Mouse (Mus musculus): ENCODE measurements around the gene Etl4. TPM values are rescaled to one million over a fixed set of nuclear protein-coding genes. Genes with fewer than 3 reads are reported as not detected.

Etl4 gene
- total RNA-seq, 2 experiments from 2014 or later = 36.8 to 38.5 TPM

DNA sequence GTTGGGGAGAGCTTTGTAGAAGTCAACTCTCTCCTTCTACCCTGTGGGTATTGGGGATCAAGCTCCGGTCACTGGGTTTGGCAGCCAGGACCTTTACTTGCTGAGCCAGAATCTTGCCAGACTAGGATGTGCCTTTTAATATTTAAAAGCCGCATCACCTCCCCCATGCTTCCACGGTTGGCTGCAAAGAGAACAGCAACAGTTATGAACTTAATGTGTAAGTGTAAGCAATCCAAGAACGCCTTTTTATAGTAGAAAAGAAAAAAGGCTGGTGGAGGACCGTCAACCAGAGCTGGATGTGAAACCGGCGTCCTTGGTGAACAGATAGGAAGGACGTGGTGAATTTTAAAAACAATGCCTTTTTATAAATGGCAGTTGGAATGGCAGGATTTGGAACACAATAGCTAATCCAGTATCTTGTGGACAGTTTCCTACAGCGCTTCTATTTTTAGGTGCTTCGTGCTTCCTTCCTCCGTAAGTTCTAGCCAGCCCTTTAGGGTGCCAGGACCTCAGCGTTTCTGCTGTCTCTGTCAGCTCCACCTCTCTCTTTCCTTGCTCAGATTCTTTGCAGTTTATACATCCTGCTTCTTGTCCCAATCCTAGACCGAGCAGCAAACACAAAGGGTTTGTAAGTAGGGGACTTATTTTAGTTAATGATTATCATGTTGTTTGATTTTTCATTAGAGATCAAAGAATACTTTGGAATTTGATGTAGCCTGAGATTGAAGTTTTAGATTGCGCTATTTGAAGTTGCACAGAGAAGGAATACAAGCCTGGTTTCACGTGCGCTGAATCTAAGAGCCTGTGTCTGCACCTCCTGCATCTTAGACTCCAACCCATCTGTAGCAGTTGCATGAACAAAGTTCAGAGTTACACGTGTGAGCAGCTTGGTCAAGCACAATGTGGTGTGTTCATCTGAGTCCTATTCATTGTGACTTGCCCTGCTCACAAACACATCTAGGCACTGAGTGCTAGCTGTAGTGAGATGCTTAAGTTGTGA is 535.9 kb downstream of the Etl4 start:
- DNase-seq = peak; percentile 14

DNA sequence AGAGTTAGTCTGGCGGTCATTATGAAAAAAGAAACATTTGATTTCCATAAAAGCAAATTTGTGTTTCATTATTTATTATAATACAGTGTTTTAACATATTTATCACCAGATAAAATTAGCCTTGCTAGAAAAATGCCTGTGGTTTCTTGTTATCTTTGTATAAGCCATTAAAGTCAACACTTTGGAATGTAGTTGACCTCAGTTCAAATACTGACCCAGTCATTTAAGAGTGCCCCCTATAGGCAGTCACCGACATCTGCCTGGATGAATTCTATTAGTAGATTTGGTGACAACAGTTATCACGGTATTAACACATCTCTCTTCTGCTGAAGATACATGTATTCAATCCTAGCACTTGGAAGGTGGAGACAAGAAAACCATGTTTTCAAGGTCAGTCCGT is 536.6 kb downstream of the Etl4 start:
- no peak for DNase-seq

DNA sequence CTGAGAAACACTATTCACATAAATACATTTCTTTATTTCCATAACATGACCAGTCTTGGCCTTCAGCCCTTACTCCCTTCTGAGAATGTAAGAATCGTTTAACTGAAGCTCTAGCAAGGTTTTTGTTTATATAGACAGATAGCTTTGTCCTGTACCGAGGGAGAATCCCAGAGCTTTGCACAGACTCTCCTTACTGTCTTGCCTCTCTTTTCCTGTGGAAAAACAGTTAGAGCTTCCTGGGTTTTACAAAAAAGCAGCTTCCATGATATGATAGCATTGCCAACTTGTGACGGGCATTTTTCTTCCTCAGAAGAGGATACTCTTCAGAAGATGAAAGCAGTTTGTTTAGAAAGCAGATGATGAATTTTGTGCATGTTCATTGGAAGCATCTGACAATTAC is 541.4 kb downstream of the Etl4 start:
- no peak for DNase-seq

DNA sequence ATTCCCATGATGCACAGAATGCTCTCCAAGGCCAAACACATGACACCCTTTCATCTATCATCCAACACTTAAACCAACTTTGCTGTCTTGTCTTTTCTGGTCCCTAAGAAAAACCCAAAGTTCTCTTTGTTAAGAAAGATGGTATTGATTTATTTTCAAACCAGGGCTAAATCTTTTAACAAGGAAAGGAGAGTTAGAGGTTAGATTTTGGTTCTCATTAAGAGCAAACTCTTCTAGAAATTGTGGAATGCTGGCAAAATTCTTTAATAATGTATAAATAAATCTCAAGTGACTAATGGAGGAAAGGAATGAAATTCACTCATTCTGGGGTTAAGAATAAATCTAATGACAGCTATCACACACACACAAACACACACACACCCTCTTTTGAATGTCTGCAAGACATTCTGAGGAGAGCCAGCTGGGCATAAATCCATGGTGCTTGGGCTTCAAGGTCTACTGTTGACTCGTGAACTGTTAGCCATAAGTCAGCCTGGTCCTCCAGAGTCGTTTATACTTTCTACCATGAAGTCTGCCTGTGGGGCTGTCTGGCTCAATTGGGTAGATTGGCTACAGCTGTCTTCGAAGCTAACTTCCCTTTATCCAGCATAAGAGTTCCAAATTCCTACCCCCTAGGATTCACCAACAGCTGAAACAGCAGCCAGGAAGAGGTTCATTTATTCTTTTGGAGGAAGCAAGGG is 544.1 kb downstream of the Etl4 start:
- DNase-seq = no peak

DNA sequence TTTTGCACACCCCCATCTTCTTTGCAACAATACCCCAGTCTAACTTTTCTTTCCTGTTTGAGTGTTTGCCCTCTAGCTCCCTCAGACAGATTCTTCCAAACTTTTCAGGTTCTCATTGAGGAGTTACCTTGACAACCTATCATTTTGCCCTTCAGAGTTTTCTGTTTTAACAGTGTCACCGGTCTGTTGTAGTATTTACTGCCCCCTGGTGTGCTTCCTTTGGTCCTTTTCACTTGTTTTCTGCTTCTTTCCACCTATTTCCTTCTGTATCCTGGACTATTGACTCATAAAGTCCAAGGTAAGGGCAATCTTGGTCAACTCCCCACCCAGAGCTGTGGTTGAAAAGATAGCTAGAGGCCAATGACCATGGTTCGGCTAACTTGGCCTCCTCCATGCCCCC is 569.6 kb downstream of the Etl4 start:
- DNase-seq = no peak

DNA sequence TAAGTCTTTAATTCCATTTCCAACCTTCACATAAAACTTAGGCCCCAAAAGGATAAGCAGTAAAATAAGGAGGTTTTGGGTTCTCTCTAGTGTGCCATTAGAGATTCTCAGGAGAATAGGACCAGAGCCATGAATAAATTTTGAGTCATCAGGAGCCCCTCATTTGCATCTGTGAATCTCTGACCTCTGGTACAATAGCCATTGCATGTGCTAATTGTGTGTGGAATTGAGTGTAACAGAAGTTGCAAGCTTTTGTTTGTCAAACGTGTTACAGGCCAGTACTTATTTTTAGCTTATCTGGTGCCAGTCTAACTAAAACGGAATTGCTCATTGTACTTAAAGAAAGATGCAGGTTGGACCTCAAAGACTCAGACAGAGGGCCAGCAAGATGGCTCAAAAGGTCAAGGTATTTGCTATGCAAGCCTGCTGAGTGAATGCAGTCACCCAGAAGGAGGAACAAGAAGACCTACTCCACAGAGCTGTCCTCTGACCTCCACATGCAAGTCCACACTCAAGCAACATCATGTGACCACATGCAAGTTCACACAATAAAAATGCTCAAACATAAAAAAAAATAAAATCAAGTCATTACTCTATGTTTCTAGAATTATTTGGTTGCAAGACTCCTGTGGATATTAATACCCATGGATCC is 576.7 kb downstream of the Etl4 start:
- no peak for DNase-seq

DNA sequence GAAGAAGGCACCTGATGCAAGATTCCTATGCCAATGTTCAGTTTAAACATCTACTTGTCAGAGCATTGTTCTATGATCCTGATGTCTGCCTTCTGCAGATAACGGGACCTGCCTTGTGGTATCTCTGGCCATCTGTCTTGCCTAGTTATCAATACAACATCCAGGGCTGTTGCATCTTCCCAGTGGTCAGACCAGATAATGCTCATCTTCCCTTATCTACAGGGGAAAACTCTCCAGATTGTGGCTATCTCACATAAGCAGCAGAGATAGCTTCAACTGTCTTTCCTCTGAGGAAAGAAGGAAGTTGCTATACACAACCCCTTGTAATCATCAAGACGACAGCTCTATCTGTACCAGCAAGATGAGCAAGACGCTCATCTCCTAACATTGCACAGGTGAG is 579.5 kb downstream of the Etl4 start:
- no peak for DNase-seq

DNA sequence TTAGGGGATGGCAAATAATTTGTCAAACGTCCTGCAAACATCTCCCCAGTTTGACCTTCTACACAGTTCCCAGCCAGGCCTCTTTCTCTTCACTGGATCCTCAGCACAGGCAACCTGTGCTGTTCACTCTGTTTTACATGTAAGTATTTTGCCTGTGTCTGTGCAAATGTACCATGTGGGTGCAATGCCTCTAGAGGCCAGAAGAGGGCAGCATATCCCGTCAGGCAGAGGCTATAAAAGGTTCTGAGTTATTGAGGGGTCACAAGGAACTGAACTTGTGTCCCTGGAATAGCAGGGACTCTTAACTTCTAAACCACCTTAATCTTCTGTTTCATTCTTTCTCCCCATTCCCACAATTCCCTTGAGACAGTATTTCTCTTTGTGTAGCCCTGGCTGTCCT is 582.5 kb downstream of the Etl4 start:
- DNase-seq = no peak

DNA sequence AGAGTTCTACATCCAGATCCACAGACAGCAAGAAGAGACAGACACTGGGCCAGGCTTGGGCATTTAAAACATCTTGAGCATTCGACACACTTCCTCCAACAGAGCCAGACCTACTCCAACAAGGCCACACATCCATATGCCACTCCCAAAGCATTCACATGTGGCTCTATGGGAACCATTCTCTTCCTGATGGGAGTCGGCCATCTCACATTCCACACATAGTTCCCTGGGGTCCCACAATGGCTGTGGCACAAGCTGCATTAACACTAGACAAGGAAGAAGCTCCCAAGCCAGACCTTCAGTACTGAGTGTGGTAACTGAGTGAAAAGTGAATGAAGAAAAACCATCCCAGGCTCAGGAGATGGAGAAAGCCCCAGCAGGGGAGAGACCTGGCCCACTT is 584.2 kb downstream of the Etl4 start:
- no peak for DNase-seq

DNA sequence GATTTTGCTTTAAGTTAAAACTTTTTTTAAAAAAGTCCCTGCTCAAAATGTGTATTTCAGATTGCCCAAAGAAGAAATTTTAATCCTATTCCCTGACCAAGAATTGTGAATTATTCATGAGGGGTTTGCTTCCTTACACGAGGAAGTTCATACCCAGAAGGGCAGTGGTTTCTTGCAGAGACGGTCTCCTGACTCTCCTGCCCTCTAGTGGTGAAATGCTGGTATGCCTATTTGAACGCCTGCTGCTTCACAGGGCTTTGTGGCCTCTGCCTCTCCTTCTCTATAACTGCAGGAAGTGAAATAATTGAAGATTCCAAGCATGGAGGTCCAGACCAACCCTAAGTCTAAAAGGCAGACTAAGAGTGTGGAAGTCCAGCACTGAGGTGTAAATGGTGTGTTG is 585.1 kb downstream of the Etl4 start:
- DNase-seq = peak; percentile 84

DNA sequence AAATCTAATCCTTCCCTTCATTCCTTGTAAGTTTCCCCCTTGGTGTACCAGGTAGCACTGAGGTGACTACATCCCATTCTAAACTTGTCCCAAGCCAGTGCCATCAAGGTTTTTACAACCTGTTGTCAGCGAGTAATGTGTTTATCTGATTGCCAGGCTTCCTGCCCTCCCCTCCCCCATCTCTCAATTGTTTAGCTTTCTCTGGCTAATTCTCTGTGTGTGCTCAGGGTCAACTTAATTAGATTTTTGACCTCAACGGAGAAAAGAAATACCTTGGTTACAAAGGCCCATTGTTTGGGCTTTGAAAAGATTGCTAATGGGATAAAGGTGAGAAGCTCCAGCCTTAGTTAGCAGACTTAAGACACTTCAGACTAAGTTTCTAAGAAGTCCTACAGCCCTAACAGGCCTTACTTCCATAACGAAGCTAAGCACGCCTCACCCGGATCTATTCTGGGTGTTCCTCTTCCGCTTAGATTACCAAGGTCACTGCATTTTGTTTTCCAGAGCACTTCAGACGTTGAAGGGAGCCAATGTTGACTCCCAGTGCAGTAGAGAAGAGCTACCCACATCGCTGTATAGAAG is 586.7 kb downstream of the Etl4 start:
- DNase-seq = peak; percentile 14

DNA sequence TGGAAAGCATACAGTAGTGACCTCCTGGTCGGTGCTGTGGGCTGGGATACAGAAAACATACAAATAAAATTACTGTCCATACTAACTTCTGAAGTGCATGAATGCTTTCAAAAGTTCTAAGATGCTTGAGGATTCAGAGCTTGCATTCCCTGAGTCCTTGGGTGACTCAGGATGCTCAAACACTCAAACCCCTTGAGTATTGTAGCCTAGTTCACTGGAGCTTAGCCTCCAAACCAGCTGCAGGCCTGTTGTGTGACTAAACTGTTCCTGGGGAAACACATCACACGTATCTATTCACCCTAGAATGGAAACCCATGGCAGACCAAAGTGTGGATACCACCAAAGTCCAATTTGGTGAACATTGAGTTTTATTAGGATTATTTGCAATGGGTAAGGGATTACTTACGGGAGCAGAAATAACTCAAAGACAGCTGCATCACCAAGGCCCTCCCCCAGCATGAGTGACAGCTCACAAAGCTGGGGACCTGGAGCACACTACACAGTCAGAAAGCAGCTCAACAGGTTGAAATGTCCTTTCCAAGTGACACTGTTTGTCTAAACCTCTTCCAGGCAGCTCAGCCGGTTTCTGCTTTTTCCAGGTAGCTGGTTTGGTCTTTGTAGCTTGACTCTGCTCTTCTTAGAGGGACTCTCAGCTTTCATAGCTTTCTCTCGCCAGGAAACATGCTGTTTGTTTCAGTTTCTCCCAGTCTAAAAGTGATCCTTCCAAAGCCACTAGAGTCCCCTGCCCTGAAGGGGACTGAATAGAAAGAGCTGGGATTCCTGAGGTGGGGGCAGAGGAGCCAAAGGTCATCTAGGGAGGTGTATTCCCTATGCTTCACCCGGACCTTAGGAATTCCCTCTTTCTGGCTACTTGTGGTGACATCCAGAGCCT is 598.5 kb downstream of the Etl4 start:
- no peak for DNase-seq

DNA sequence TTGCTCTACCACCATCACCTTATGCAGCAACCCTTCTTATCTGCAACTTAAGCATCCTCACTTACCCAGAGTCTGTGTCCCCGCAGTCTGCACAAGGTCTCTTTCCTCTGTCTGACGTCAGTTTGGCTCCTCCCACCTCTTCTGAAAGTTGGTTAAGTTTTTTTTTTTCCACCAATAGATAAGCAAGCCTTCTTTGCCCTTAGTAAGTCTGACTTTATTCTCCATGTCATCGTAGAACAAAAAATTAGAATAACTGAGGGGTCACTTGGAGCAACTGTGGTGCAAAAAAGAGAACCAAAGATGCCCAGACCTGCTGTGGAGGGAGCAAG is 599.1 kb downstream of the Etl4 start:
- no peak for DNase-seq

DNA sequence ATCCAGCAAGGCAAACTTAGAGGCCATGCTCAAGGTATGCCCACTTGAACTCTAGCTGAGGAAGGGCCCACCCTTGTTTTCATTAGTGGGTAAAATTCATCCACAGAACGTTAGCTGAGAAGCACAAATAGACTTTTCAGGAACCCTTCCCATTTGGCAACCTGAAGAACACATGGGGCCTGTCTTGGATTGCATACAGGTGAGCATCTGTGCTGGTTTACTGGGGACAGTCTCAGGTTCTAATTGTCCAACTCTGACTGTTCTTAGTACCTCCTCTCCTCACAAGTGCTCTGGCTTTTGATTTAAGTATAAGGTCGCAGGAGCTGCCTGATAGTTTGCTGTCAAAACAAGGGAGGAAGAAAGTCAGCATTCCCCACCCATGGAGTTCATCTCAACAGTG is 600.5 kb downstream of the Etl4 start:
- DNase-seq = no peak

DNA sequence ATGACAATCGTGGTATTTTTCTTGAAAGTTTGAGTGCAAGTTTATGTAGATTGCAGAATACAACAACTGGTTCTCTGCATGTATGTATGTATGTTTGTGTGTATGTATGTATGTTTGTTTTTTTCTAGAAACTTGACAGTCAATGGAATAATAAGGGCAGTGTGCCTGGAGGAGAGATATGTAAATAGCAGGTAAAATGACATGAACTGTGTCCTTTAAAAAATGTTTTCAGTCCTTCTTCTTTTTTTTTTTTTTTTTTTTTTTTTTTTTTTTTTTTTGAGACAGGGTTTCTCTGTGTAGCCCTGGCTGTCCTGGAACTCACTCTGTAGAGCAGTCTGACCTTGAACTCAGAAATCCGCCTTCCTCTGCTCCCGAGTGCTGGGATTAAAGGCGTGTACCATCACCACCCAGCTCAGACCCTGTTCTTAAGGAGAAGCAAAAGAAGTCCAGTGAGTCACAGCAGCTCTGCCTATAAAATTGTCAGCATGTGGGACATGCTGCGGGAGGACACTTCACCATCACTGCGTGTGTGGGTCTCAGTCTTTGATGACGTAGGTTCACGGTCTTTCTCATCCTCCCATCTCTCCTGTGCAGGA is 606.8 kb downstream of the Etl4 start:
- no peak for DNase-seq

DNA sequence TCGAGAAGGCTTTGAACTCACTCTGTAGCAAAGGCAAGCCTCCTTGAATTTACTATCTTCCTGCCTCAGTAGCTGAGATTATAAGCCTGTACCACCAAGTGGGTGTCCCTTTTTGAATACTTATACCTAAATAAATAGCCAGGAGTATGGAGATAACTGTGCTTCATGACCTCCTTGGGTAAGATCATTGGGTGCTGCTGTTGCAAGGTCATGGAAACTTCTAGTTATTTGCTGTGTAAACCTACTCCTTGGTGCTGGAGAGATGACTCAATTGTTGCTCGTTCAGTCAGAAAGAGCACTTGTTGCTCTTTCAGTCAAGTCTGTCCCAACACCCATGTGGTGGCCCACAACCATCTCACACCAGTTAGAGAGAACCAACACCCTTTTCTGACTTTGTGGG is 608.3 kb downstream of the Etl4 start:
- no peak for DNase-seq

DNA sequence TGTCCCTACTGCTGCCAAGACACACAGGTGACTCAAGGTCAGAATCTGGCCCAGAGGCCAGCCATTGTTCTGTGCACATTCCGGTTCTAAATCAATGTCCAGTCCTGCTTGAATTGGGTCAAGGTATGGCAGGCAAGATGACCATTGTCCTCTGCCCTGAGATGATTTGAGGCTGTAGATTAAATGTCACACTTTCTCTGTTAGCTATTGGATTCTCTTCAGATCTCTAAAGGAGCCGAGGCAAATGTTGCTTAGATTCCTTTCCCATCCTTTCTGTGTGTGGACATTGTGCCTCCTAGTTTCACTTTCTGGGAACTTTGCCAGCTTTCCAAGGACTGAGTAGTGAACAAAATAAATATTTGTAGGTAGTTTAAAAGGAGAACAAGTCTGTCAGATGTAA is 608.9 kb downstream of the Etl4 start:
- no peak for DNase-seq

DNA sequence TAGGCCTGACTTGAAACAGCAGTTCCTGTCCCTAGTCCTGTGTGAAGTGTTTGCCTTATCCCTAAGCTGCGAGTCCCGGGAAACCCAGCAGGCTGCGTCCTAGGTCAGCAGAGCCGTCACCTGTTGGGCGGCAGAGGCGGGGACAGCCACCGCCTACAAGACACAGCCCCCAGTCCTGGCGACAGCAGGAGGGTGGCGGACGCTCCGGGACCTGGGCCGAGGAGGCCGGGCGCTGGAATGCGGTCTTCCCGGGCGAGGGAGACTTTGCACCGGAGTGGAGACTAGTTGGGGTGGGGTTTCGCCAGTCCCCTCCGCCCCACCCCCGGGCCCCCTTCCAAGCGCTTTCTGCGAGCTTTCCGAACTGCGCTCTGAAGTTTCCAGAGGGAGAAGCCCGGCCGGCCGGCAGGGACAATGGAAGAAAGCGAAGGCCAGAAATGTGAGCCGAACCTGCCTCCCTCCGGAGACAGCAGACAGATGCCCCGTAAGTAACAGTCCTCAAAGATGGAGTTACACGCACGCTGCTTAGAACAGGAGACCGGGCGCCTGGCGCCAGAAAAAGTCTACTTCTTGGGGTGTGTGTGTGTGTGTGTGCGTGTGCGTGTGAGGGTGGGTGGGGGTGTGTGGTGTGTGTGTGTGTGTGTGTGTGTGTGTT is 610.0 kb downstream of the Etl4 start:
- DNase-seq = peak; percentile 73

DNA sequence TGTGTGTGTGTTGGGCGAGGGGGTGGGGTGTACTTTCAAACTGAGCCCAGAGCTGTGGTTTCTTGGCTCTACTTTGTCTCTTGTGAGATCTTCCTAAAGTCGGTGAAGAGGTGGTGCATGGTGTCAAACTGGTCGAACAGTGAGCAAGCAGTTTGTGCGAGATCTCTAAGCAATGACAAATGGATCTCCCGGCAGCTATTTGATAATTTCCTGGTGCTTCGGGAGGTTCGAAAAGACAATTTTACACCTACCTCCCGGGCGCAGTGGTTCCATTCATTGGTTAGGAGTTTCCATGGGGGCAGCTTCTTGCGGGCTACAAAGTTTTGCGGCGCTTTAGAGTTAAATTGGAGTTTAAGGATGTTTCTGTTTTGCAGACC is 610.5 kb downstream of the Etl4 start:
- DNase-seq = peak; percentile 10

DNA sequence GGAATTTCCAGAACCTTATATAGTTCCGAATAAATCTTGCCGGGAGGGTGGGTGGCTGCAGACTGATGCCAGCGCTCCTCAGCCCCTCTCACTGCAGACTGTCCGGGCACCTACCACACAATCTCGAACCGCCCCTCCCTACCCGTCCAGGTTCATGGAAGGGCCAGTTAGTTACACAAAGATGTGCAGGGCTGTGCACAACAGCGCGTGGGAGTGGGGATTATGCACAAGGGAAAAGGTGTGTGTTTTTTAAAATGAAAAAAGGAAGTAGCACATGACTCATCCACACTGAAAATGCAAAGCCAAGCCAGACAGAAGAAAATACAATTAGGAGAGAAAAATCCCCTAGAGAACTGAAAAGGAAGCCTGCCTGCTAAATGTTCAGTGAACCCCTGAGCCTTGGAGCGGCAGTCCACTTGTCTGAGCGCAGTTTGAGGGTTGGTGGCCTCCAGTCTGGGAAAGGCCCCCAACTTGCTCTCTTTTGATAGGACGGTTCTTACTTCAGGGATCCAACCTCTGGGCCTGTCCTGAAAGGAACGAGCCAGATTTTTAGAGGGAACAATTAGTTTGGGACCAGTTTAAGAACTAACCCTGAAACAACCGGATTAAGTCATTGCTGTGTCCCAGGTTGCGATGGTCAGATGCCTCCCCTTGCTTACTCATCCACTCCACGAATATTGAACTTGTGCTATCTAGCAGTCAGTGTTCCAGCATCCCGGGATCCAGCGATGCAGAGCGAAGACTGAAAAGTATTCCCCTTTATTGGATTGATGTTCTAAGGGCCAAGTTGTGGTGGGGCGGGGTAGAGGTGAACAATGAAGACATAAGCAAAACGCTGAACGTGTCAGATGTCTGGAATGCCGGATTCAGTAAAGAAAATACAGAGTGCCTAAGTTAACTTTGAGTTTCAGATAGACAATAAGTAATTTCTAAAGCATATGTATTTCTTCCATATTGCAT is 611.3 kb downstream of the Etl4 start:
- peak; percentile 56 for DNase-seq

Data from heart, postnatal 4 days (tissue).